Mouse (Mus musculus): ENCODE data around the gene Gemin2.

DNA sequence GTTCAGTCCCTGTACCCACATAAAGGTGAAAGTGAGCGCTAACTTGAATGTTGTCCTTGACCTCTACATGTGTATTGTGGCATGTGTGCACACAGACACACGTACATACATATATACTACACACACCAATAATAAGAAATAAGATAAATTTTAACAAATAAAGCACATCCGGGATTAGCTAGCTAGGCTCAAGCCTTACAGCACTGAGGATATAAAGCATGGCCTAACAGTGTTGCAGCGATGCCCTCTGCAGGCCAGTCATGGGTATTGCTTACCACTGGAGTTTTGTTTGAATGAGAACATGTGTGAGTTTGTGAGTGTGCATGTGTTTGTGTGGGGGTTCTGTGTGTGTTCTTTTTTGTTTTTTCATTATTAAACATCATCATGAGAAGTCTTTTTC, 48.6 kb upstream of the Gemin2 start:
- no peak for TF ChIP-seq POLR2A (IDR thresholded peaks at IDR 0.05; ENCODE audit: insufficient read depth, low read depth, low read length)
- peak; percentile 81 for TF ChIP-seq CTCF (IDR thresholded peaks at IDR 0.05)
